8 mouse cellular contexts compared by ENCODE assay signal in the genomic region with DNA sequence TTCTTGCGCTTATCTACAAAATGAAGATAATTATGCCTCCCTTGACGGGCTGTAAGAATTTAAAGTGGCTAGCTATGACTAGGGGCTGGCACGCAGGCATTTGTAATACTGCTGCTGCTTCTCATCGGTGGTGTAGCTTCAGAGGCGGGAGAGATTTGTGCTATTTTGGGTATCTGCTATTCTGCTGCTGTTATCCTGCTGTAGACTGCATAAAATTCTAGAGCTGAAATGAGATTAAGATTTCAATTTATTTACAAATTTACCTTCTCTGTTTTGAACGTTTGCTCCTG. TPM values are rescaled to one million over a fixed set of nuclear protein-coding genes. Genes with fewer than 3 reads are reported as not detected.
DNase-seq lines count a peak whose midpoint lies in the region; ATAC-seq lines count a peak whose summit lies in the region.

No protein-coding gene starts in this region.

- H3K36me3 ChIP-seq in embryonic facial prominence, embryonic 15.5 days, result no peaks in the 10 kb centered on the region
- H3K36me3 ChIP-seq in intestine, embryonic 15.5 days, result no peaks in the 10 kb centered on the region
- H3K36me3 ChIP-seq in neural tube, embryonic 13.5 days, result no peaks in the 10 kb centered on the region

- peak; percentile 34 to 59 for DNase-seq in left cerebral cortex, postnatal 14 days (ENCODE audit: low spot score in 2 of 2)
- no peak for DNase-seq in left cerebral cortex, postnatal 10 days (ENCODE audit: extremely low spot score in 1 of 2, low spot score in 2 of 2)
- DNase-seq in gastrocnemius, postnatal 10 days, result no peak
- DNase-seq in spleen, adult 18-20 months, result no peak

- H3K4me2 ChIP-seq in embryonic facial prominence, embryonic 15.5 days (replicated peaks), result peak overlapping the region; percentile 88
- peak overlapping the region; percentile 93 for H3K4me2 ChIP-seq in intestine, embryonic 15.5 days (replicated peaks)
- H3K4me2 ChIP-seq in neural tube, embryonic 13.5 days, result peak overlapping the region; percentile 86

- no peak overlapping the region for H3K27ac ChIP-seq in embryonic facial prominence, embryonic 15.5 days (replicated peaks)
- no peak overlapping the region for H3K27ac ChIP-seq in intestine, embryonic 15.5 days
- H3K27ac ChIP-seq in neural tube, embryonic 13.5 days (replicated peaks), result peak overlapping the region; percentile 93; the same call in 1 of the 2 replicates

- H3K27me3 ChIP-seq in embryonic facial prominence, embryonic 15.5 days, result no peaks in the 10 kb centered on the region; the same call in 1 of the 2 replicates
- 0 out of 2 replicates have a peak, but pooled peaks cover 2% of the 10 kb centered on the region for H3K27me3 ChIP-seq in intestine, embryonic 15.5 days (replicated peaks)
- H3K27me3 ChIP-seq in neural tube, embryonic 13.5 days, result 0 out of 2 replicates have a peak, but pooled peaks cover 6% of the 10 kb centered on the region

- peak overlapping the region; percentile 92 for H3K4me3 ChIP-seq in embryonic facial prominence, embryonic 15.5 days (replicated peaks)
- peak overlapping the region; percentile 82 for H3K4me3 ChIP-seq in intestine, embryonic 15.5 days (replicated peaks)
- H3K4me3 ChIP-seq in neural tube, embryonic 13.5 days, result peak overlapping the region; percentile 96

- H3K4me1 ChIP-seq in embryonic facial prominence, embryonic 15.5 days, result peaks cover 14% of the 10 kb centered on the region
- 0 out of 2 replicates have a peak, but pooled peaks cover under 1% of the 10 kb centered on the region for H3K4me1 ChIP-seq in intestine, embryonic 15.5 days (replicated peaks)
- H3K4me1 ChIP-seq in neural tube, embryonic 13.5 days (replicated peaks), result peaks cover 27% of the 10 kb centered on the region

- intact Hi-C loops in left cerebral cortex, postnatal 14 days (cut with DNase I), result loop anchor here (10.0 kb wide), 1 partner anchor 139 kb away; no protein-coding TSS in a partner anchor
- intact Hi-C loops in left cerebral cortex, postnatal 10 days (cut with DNase I), result loop anchor here (10.0 kb wide), 1 partner anchor 139 kb away; no protein-coding TSS in a partner anchor

- H3K9me3 ChIP-seq in embryonic facial prominence, embryonic 15.5 days (replicated peaks), result no peaks in the 10 kb centered on the region
- H3K9me3 ChIP-seq in intestine, embryonic 15.5 days, result no peaks in the 10 kb centered on the region
- H3K9me3 ChIP-seq in neural tube, embryonic 13.5 days, result no peaks in the 10 kb centered on the region

- peak overlapping the region; percentile 83; the same call in 1 of the 2 replicates for H3K9ac ChIP-seq in embryonic facial prominence, embryonic 15.5 days
- H3K9ac ChIP-seq in intestine, embryonic 15.5 days, result no peak overlapping the region
- peak overlapping the region; percentile 96 for H3K9ac ChIP-seq in neural tube, embryonic 13.5 days

- WGBS in embryonic facial prominence, embryonic 15.5 days, result 45% methylated on average over 6 of the region's 6 CpGs
- WGBS in intestine, embryonic 15.5 days, result 60% methylated on average over 6 of the region's 6 CpGs
- WGBS in neural tube, embryonic 13.5 days, result 51% methylated on average over 6 of the region's 6 CpGs

- ATAC-seq in embryonic facial prominence, embryonic 15.5 days (ENCODE audit: insufficient number of reproducible peaks, low FRiP score, low TSS enrichment, low read depth), result no peak
- no peak for ATAC-seq in intestine, embryonic 15.5 days
- no peak for ATAC-seq in neural tube, embryonic 13.5 days (ENCODE audit: low read depth)
- no peak for ATAC-seq in CD4-positive, CD25-positive, alpha-beta regulatory T cell, adult 4 months

RNA-seq across cellular contexts. Expression of gene Adar, which starts 1.1 kb away (rescaled TPM):
- 100 to 1,000 TPM; 115 to 117 TPM for total RNA-seq in left cerebral cortex, postnatal 14 days (2021)
- 100 to 1,000 TPM in 1 of 2 experiments, 10 to 100 TPM in 1; 95.8 to 113 TPM for total RNA-seq in left cerebral cortex, postnatal 10 days (2021)
- polyA plus RNA-seq in embryonic facial prominence, embryonic 15.5 days (2015; fragmentation: Nextera tagmentation; extraction: Ambion mirVana), result 10.0 and 11.5 TPM in 2 replicates
- 9.7 and 10.4 TPM in 2 replicates for polyA plus RNA-seq in intestine, embryonic 15.5 days (2015; fragmentation: Nextera tagmentation; extraction: Ambion mirVana)
- 18.4 and 20.2 TPM in 2 replicates for polyA plus RNA-seq in neural tube, embryonic 13.5 days (2015; fragmentation: Nextera tagmentation; extraction: Ambion mirVana)
- 10 to 100 TPM; 62.1 to 94.4 TPM for polyA plus RNA-seq in CD4-positive, CD25-positive, alpha-beta regulatory T cell, adult 4 months (2017; shearing (Covaris generic))
- total RNA-seq in gastrocnemius, postnatal 10 days (2021), result 1 to 10 TPM; 6.3 to 8.3 TPM

RNA-seq across cellular contexts. Expression of gene Chrnb2, which starts 48.5 kb away (rescaled TPM):
- total RNA-seq in left cerebral cortex, postnatal 14 days (2021), result 10 to 100 TPM; 23.1 to 24.9 TPM
- 10 to 100 TPM; 26.0 to 26.9 TPM for total RNA-seq in left cerebral cortex, postnatal 10 days (2021)
- 0.74 and 0.89 TPM in 2 replicates for polyA plus RNA-seq in embryonic facial prominence, embryonic 15.5 days (2015; fragmentation: Nextera tagmentation; extraction: Ambion mirVana)
- polyA plus RNA-seq in intestine, embryonic 15.5 days (2015; fragmentation: Nextera tagmentation; extraction: Ambion mirVana), result 1.6 and 1.7 TPM in 2 replicates
- polyA plus RNA-seq in neural tube, embryonic 13.5 days (2015; fragmentation: Nextera tagmentation; extraction: Ambion mirVana), result 27.0 and 27.4 TPM in 2 replicates
- 1 to 10 TPM; 1.5 to 2.7 TPM for polyA plus RNA-seq in CD4-positive, CD25-positive, alpha-beta regulatory T cell, adult 4 months (2017; shearing (Covaris generic))
- total RNA-seq in gastrocnemius, postnatal 10 days (2021), result under 1 TPM; 0.16 to 0.23 TPM

RNA-seq across cellular contexts. Expression of gene Ube2q1, which starts 57.5 kb away (rescaled TPM):
- 10 to 100 TPM; 83.6 to 84.4 TPM for total RNA-seq in left cerebral cortex, postnatal 14 days (2021)
- 10 to 100 TPM; 76.2 to 79.4 TPM for total RNA-seq in left cerebral cortex, postnatal 10 days (2021)
- 12.0 and 13.4 TPM in 2 replicates for polyA plus RNA-seq in embryonic facial prominence, embryonic 15.5 days (2015; fragmentation: Nextera tagmentation; extraction: Ambion mirVana)
- 12.3 and 14.3 TPM in 2 replicates for polyA plus RNA-seq in intestine, embryonic 15.5 days (2015; fragmentation: Nextera tagmentation; extraction: Ambion mirVana)
- 14.3 and 15.2 TPM in 2 replicates for polyA plus RNA-seq in neural tube, embryonic 13.5 days (2015; fragmentation: Nextera tagmentation; extraction: Ambion mirVana)
- 10 to 100 TPM; 11.2 to 18.6 TPM for polyA plus RNA-seq in CD4-positive, CD25-positive, alpha-beta regulatory T cell, adult 4 months (2017; shearing (Covaris generic))
- 10 to 100 TPM; 17.9 to 23.7 TPM for total RNA-seq in gastrocnemius, postnatal 10 days (2021)

Comparison
In these comparisons a context has a peak if more than half of its experiments do, and no peak if none do; other contexts are left out.
1. DNase-seq: peak in left cerebral cortex, postnatal 14 days (2 of 2); none in left cerebral cortex, postnatal 10 days (0 of 2), gastrocnemius, postnatal 10 days (single experiment) and spleen, adult 18-20 months (0 of 2).
2. Peak in every context shown above with its lines, with median percentiles within 50 percentile points of each other: H3K4me2 ChIP-seq and H3K4me3 ChIP-seq.